Mouse (Mus musculus) left cerebral cortex, postnatal 25 days (tissue): ENCODE results near the gene Ildr1. TPM values are rescaled to one million over a fixed set of nuclear protein-coding genes. Genes with fewer than 3 reads are reported as not detected.

Experiments used
- DNase-seq, 2 experiments: peaks; one replicate each; pipeline ENCODE4 v3.0.0; 2022; ENCODE audit warnings: low spot score in 2 of 2, mixed read lengths in 1 of 2
- intact Hi-C: fragments of 180-260 bp; cut with DNase I; formaldehyde crosslinking; loops from one replicate; pipeline ENCODE4 v1.15.1; 2025
- total RNA-seq, 2 experiments: library from RNA; stranded (reverse); gene quantifications; 2 replicates each; pipeline ENCODE4 v1.2.3; 2021

Gene Ildr1
- total RNA-seq, 2 experiments from 2014 or later, result 0.23 TPM

DNA sequence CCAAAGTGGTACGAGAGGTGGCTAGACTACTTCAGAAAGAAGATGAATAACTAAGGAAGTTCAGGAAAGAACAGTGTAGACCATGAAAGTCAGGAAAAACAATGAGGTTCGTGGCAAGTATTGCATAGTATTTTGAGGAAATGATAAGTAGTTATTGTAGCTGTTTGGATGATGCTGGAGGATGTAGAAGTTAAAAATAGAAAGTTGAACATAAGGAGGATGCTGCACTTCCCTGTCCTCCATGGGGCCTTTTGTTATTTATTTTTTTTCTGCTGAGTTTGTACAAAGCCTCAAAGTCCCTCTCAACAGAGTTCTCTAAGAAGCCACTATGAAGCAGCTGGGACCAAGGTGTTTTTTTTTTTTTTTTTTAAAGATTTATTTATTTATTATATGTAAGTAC is 54.0 kb downstream of the Ildr1 start:
- DNase-seq, result no peak
- intact Hi-C loops, result no loop called here

DNA sequence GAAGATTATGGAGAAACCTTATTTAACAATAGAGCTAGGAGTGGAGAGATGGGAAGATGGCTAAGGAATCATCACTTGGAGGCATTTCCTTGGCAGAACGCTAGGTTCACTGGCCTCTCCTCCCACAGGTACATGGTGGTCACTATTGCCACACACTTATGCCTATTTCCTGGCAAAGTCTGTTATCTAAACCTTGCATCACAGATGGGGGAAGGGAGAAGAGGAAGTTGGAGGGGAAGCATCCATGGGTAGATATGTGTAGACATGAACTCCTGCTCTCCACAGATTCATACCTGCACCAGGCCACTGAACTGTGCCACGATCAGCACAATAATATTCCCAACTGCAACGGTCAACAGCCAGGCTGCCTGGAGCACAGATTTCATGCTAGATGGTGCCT is 58.2 kb downstream of the Ildr1 start:
- intact Hi-C loops, result no loop called here

DNA sequence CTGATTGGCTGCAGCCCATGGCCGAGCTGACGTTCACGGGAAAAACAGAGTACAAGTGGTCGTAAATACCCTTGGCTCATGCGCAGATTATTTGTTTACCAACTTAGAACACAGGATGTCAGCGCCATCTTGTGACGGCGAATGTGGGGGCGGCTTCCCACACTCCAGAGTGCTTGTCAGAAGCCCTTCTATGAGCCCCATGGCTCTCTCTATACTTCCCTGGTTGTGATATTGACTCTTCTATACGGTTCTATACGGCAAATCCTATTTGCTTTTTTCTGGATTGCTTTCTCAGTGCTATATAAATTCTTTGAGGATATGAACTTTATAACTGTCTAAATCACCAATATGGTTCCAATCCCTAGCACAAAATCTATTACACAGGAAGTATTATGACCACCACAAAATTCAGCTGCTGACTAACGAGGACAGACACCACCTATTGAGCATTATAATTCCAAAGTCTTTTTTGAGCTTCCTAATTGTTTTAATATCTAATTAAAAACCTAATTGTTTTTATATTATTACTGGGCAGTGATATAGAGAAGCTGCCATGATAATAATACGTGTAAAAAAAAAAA is 76.5 kb downstream of the Ildr1 start:
- intact Hi-C loops, result no loop called here
- no peak for DNase-seq

More for the DNA sequence above, 58.2 kb downstream of the Ildr1 start:
- DNase-seq, result no peak

DNA sequence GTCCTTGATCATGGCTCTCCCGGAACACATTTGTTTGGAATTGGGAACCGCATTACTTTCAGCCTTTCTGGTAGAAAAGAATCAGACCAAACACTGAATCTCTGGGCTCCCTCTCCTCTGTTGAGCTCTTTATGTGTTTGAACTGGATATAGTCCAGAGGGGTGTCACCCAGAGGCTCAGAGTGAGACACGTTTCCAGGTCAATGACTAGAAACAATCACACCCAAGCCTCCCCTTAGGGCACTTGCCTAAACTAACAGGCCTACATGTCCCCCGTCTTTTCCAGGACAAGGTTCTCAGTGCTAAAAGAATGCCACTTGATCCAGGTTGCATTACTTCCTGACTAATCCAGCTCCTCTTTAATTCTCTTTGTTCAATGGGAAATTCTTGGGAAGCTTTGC is 77.1 kb downstream of the Ildr1 start:
- intact Hi-C loops, result no loop called here
- peak in 1 of 2 experiments; percentile 29 for DNase-seq

DNA sequence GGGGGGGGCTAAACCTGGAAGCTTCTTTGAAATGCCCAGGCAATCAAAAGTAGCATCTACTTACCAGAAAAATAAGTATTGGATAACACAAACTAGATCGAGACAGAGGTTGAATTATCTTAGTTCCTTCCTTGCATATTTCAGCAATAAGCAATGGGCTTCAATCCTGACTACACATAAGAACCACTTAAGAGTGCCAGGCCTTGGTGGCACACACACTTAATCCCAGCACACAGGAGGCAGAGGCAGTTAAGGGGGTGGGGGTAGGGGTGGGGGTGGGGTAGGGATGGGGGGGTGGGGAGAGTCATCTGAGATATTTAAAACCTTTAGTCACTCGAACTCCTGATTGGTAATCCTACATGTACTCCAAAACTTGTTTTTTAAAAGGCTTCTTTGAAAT is 77.5 kb downstream of the Ildr1 start:
- intact Hi-C loops, result no loop called here
- DNase-seq, result no peak

DNA sequence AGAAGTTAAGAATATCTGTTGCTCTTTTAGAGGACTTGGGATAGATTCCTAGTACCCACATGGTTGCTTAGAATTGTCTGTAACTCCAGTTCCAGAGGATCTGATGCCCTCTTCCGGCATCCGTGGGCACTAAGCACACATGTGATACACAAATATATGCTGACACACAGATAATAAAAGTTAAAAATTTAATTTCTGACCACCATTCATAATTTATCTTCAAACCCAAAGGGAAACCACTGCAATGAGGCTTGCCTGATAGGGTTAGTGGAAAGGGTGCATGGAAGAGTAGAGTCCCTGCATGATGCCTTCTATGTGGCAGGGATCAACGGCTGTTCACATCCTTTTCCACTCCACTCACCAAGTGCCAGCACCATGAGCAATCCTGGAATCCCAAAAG is 77.9 kb downstream of the Ildr1 start:
- intact Hi-C loops, result no loop called here

DNA sequence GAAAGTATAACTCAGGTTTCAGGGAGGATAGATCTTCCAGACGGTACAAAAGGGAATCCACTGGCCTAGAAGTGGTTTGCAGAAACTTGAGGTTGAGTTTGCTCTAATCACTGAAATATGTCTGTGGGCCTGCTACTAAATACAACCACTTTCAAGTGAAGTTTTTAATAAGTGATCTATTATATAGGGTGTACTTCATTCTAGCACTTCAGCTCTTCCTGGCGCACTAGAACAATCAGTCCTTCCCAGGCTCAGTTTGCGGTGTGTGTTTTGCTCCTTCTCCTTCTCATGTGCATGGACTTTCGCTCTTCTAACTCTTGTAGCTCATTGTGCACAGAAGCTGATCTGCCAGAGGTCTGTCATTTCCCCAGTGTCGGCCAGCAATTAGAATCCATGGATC is 79.2 kb downstream of the Ildr1 start:
- intact Hi-C loops, result no loop called here
- no peak for DNase-seq

More for the DNA sequence above, 77.9 kb downstream of the Ildr1 start:
- no peak for DNase-seq

DNA sequence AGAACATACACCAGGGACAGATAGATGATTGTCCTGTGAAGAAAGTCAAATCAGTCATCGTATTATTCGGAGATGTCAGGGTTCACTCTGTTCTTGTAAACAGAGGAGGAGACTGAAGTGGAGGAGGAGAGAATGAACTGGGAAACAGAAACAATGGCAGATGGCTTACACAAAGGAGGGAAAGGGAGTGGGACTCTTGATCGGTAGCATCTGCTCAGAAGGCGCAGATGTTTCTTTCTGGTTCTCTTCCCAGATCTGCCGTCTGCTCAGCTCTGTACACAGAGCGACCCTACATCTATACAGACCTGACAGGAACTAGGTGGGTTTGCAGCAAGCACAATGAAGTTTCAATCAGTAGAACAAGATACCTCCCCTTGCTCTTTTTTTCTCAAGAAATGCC is 81.9 kb downstream of the Ildr1 start:
- DNase-seq, result peak in 1 of 2 experiments; percentile 29
- intact Hi-C loops, result no loop called here

Other genes starting within 250 kb of the Ildr1 start
- not detected for gene Stfa3, start 238.6 kb upstream of the Ildr1 start, total RNA-seq
- gene Casr, start 131.8 kb upstream of the Ildr1 start, total RNA-seq, result 1 to 10 TPM; 2.5 to 2.8 TPM
- gene Cd86, start 27.9 kb upstream of the Ildr1 start, total RNA-seq, result 1 to 10 TPM; 1.7 to 1.9 TPM
- gene Slc15a2, start 91.0 kb downstream of the Ildr1 start, total RNA-seq, result 10 to 100 TPM; 30.1 to 32.1 TPM
- 10 to 100 TPM; 40.7 to 42.2 TPM for gene Iqcb1, start 134.4 kb downstream of the Ildr1 start, total RNA-seq
- 1 to 10 TPM in 1 of 2 experiments, under 1 TPM in 1; 0.82 to 1.4 TPM for gene Eaf2, start 181.0 kb downstream of the Ildr1 start, total RNA-seq
- gene Golgb1, start 181.2 kb downstream of the Ildr1 start, total RNA-seq, result 10 to 100 TPM; 67.6 to 75.4 TPM
- gene Hcls1, start 241.0 kb downstream of the Ildr1 start, total RNA-seq, result 1 to 10 TPM; 4.3 to 4.8 TPM